Mouse (Mus musculus) B cell, adult 2 months (primary cell): ENCODE results near the gene Slamf9.

ENCODE experiments used
- DNase-seq, 2 experiments: peaks; one replicate each; pipeline ENCODE4 v3.0.0; 2022

The Slamf9 gene

GRCm38 (mm10) chr1:172492047-172492446 is 16.9 kb downstream of the Slamf9 start:
- DNase-seq: no peak

- DNase-seq: peak; percentile 69 to 75
Measured at GRCm38 (mm10) chr1:172493516-172493915, 18.4 kb downstream of the Slamf9 start.

GRCm38 (mm10) chr1:172496030-172496429 is 20.9 kb downstream of the Slamf9 start:
- DNase-seq: no peak

GRCm38 (mm10) chr1:172497428-172497827 is 22.3 kb downstream of the Slamf9 start:
- no peak for DNase-seq

GRCm38 (mm10) chr1:172499765-172500441 is 24.7 kb downstream of the Slamf9 start, which contains the start of gene Tagln2:
Gene Tagln2 (plus strand): TSS chr1:172500047.
- DNase-seq: peak; percentile 70 to 71

- peak; percentile 77 to 79 for DNase-seq
Measured at GRCm38 (mm10) chr1:172500451-172501370, 25.6 kb downstream of the Slamf9 start.

GRCm38 (mm10) chr1:172501371-172502144 is 26.4 kb downstream of the Slamf9 start:
- peak; percentile 87 to 88 for DNase-seq

- DNase-seq: no peak
Measured at GRCm38 (mm10) chr1:172502145-172503110, 27.3 kb downstream of the Slamf9 start.

- no peak for DNase-seq
Measured at GRCm38 (mm10) chr1:172503111-172503997, 28.2 kb downstream of the Slamf9 start.

GRCm38 (mm10) chr1:172504756-172505155 is 29.6 kb downstream of the Slamf9 start:
- DNase-seq: no peak

- DNase-seq: no peak
Measured at GRCm38 (mm10) chr1:172507001-172507400, 31.8 kb downstream of the Slamf9 start.

GRCm38 (mm10) chr1:172507701-172508100 is 32.5 kb downstream of the Slamf9 start:
- no peak for DNase-seq

- no peak for DNase-seq
Measured at GRCm38 (mm10) chr1:172508172-172508571, 33.0 kb downstream of the Slamf9 start.

GRCm38 (mm10) chr1:172509235-172509634 is 34.1 kb downstream of the Slamf9 start:
- no peak for DNase-seq

- no peak for DNase-seq
Measured at GRCm38 (mm10) chr1:172509983-172510382, 34.8 kb downstream of the Slamf9 start.

- DNase-seq: no peak
Measured at GRCm38 (mm10) chr1:172510421-172510972, 35.3 kb downstream of the Slamf9 start.

GRCm38 (mm10) chr1:172512962-172513361 is 37.8 kb downstream of the Slamf9 start:
- DNase-seq: peak; percentile 80 to 82

GRCm38 (mm10) chr1:172513525-172514212 is 38.5 kb downstream of the Slamf9 start:
- DNase-seq: peak; percentile 91 to 92

- DNase-seq: no peak
Measured at GRCm38 (mm10) chr1:172514213-172514529, 39.0 kb downstream of the Slamf9 start.
